Mouse (Mus musculus) heart, postnatal 0 days (tissue): ENCODE data around the gene Cpa5.

ENCODE experiments used
- CTCF ChIP-seq: IDR thresholded peaks from 2 replicates; pipeline ENCODE4 v1.5.1; 2016; ENCODE audit warnings: antibody characterized with exemption, control low read depth, low read depth
- EP300 ChIP-seq: IDR thresholded peaks from 2 replicates; pipeline ENCODE4 v1.6.1; 2016; ENCODE audit warnings: antibody characterized with exemption, low read depth

DNA sequence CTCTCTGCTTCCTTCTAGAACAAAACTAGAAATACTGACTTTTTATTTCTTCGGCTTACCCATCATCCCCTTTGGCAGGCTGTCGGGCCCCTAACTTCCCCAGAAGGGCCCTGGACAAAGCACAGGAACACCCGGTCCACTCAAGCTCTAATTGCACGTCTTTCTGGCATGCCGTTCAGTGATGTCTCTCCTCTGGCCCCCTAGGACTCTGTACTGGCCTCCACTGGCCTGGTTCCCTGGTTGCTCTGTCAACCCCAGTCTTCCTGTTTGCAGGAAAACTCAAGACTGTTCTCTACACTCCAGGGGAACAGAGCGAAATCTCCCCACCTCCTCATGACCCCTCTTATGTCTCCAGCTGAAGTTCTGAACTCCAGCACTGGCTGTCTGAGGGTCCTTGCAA, 7.9 kb downstream of the Cpa5 start:
- no peak for TF ChIP-seq CTCF
- TF ChIP-seq EP300: no peak
